Mouse (Mus musculus) T-helper 17 cell (primary cell): Measurements from ENCODE around the gene Scfd2.

Experiments used
- in situ Hi-C, 2 experiments: fragments of 300-600 bp; cut with MboI, MseI; formaldehyde crosslinking; loops; 1 replicate in 1 of 2; 2 replicates in 1 of 2; pipeline ENCODE4 v1.15.1; 2025; ENCODE audit warnings: high pct_unique_total_duplicates in 2 of 2

Gene Scfd2

GRCm38 (mm10) chr5:74456759-74457158, 74.8 kb downstream of the Scfd2 start:
- in situ Hi-C loops, result no loop called here

GRCm38 (mm10) chr5:74455510-74456269, 75.9 kb downstream of the Scfd2 start:
- in situ Hi-C loops, result no loop called here

- in situ Hi-C loops, result no loop called here
Measured at GRCm38 (mm10) chr5:74455094-74455493, 76.5 kb downstream of the Scfd2 start.

- in situ Hi-C loops, result no loop called here
Measured at GRCm38 (mm10) chr5:74450977-74451376, 80.6 kb downstream of the Scfd2 start.

GRCm38 (mm10) chr5:74447517-74448334, 83.8 kb downstream of the Scfd2 start:
- in situ Hi-C loops, result no loop called here

- in situ Hi-C loops, result no loop called here
Measured at GRCm38 (mm10) chr5:74445861-74446260, 85.7 kb downstream of the Scfd2 start.

GRCm38 (mm10) chr5:74438353-74438752, 93.2 kb downstream of the Scfd2 start:
- in situ Hi-C loops, result loop anchor here in 1 of 2 experiments (10.0 kb wide), 1 partner anchor 716 kb away; the partner anchor contains the start of gene Pdgfra

GRCm38 (mm10) chr5:74433580-74434147, 97.9 kb downstream of the Scfd2 start:
- in situ Hi-C loops, result loop anchor here in 1 of 2 experiments (10.0 kb wide), 1 partner anchor 721 kb away; the partner anchor contains the start of gene Pdgfra

GRCm38 (mm10) chr5:74432879-74433539, 98.5 kb downstream of the Scfd2 start:
- in situ Hi-C loops, result loop anchor here in 1 of 2 experiments (10.0 kb wide), 1 partner anchor 722 kb away; the partner anchor contains the start of gene Pdgfra

- in situ Hi-C loops, result no loop called here
Measured at GRCm38 (mm10) chr5:74420615-74421132, 110.9 kb downstream of the Scfd2 start.

- in situ Hi-C loops, result loop anchor here in 1 of 2 experiments (10.0 kb wide), 1 partner anchor 1168 kb away; no protein-coding TSS in a partner anchor
Measured at GRCm38 (mm10) chr5:74412557-74412956, 119.0 kb downstream of the Scfd2 start.

GRCm38 (mm10) chr5:74404887-74405286, 126.7 kb downstream of the Scfd2 start:
- in situ Hi-C loops, result no loop called here

GRCm38 (mm10) chr5:74404083-74404482, 127.5 kb downstream of the Scfd2 start:
- in situ Hi-C loops, result no loop called here

- in situ Hi-C loops, result no loop called here
Measured at GRCm38 (mm10) chr5:74402626-74403025, 128.9 kb downstream of the Scfd2 start.

- in situ Hi-C loops, result no loop called here
Measured at GRCm38 (mm10) chr5:74391806-74392205, 139.8 kb downstream of the Scfd2 start.

- in situ Hi-C loops, result no loop called here
Measured at GRCm38 (mm10) chr5:74391346-74391745, 140.2 kb downstream of the Scfd2 start.

GRCm38 (mm10) chr5:74388849-74389248, 142.7 kb downstream of the Scfd2 start:
- in situ Hi-C loops, result no loop called here

- in situ Hi-C loops, result no loop called here
Measured at GRCm38 (mm10) chr5:74388101-74388500, 143.5 kb downstream of the Scfd2 start.

GRCm38 (mm10) chr5:74387143-74387886, 144.2 kb downstream of the Scfd2 start:
- in situ Hi-C loops, result no loop called here

GRCm38 (mm10) chr5:74380045-74380444, 151.5 kb downstream of the Scfd2 start:
- in situ Hi-C loops, result no loop called here
